Mouse (Mus musculus): Measurements from ENCODE around the gene Prkg1. TPM values are rescaled to one million over a fixed set of nuclear protein-coding genes. Genes with fewer than 3 reads are reported as not detected.

Prkg1 gene
- 0.58 and 1.1 TPM in 2 replicates for polyA plus RNA-seq (2012; ENCODE audit: insufficient read depth, low replicate concordance)

DNA sequence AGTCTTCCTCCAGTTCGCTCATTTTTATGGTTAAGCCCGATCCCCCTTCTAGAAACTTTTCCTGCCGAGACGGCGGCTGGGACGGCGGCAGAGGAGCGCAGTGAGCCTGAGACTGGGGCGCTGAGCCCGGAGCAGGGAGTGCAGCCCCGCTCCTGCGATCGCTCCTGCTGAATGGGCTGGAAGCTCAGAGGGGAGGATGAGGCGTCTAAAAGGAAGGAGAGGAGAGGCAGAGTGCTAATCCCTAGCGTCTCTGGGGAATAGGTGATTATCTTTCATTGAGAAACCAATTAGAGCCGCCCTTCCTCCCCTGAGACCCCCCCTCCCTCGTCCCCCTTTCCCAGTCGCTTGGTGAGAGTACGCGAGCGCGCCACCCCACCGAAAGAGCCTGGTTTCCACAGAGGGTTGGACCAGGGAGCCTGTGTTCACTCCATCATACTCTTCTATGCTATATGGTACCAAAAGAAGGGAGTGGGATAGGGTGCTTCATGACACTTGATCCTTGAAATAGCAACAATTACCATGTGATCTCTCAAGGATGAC is at the start of gene Prkg1:
Gene Prkg1 (minus strand): TSS at position 233 of the 540 bp plus-strand sequence.
- Histone ChIP-seq H3K9me3 (no peaks in the 10 kb centered on the region), H3K27me3 (replicated peaks) (no peaks in the 10 kb centered on the region), H3K4me1 (peaks cover 42% of the 10 kb centered on the region), H3K4me3 (replicated peaks) (peak within 1 kb of the TSS; percentile 91), H3K36me3 (replicated peaks; ENCODE audit: low read length) (no peaks in the 10 kb centered on the region)
- TF ChIP-seq FLI1 (IDR thresholded peaks at IDR 0.05; ENCODE audit: low read length) (no peak), GATA1 (IDR thresholded peaks at IDR 0.05; ENCODE audit: borderline replicate concordance, low read length) (no peak)

DNA sequence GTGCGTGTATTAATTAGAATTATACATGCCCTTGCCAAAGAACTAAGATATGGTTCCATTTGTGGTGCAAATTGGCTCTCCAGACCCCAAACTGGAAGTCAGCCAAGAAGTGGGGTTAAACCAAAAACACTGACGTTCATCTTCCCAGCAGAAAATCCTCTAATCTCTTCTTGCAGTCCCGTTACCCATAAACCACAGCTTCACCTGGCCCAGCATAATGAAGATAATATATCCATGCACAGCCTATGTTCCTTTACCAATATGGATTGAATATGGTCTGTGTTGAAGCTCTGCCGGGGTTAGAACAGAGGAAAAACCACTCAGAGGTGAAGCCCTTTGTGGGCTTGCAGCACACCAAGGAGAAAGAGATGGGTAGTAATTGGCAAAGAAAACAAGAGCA is 48.3 kb upstream of the Prkg1 start:
- H3K27me3 ChIP-seq (replicated peaks) = peaks cover 2% of the 10 kb centered on the region
- H3K36me3 ChIP-seq (replicated peaks; ENCODE audit: low read length) = no peaks in the 10 kb centered on the region
- H3K4me1 ChIP-seq = peaks cover 12% of the 10 kb centered on the region
- TF ChIP-seq GATA1 (IDR thresholded peaks at IDR 0.05; ENCODE audit: borderline replicate concordance, low read length) (no peak), FLI1 (IDR thresholded peaks at IDR 0.05; ENCODE audit: low read length) (no peak)
- no peaks in the 10 kb centered on the region for H3K9me3 ChIP-seq
- no peak overlapping the region for H3K4me3 ChIP-seq (replicated peaks)

DNA sequence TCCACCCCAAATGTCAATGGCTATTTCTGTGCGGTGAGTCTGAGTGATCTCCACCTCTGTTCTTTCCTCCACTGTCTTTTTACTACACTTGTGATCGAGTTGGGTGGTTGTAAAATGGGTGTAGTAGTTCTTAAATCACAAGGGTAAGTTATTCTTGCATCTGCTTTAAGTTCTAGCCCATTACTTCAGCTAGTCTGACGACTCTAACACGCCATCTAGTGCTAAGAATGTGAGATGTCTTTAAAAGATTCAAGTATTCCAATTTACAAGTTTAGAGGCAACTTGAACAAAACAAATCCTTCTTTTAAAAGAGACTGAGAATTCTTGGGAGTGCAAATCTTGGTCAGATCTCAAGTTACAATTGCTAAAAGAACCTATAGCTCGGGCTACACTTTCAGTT is 46.5 kb upstream of the Prkg1 start:
- H3K4me3 ChIP-seq (replicated peaks) = no peak overlapping the region
- no peak for TF ChIP-seq GATA1 (IDR thresholded peaks at IDR 0.05; ENCODE audit: borderline replicate concordance, low read length)
- TF ChIP-seq FLI1 (IDR thresholded peaks at IDR 0.05; ENCODE audit: low read length) = no peak
- no peaks in the 10 kb centered on the region for H3K36me3 ChIP-seq (replicated peaks; ENCODE audit: low read length)
- peaks cover 12% of the 10 kb centered on the region for H3K4me1 ChIP-seq
- H3K9me3 ChIP-seq = no peaks in the 10 kb centered on the region
- H3K27me3 ChIP-seq (replicated peaks) = peaks cover 2% of the 10 kb centered on the region

DNA sequence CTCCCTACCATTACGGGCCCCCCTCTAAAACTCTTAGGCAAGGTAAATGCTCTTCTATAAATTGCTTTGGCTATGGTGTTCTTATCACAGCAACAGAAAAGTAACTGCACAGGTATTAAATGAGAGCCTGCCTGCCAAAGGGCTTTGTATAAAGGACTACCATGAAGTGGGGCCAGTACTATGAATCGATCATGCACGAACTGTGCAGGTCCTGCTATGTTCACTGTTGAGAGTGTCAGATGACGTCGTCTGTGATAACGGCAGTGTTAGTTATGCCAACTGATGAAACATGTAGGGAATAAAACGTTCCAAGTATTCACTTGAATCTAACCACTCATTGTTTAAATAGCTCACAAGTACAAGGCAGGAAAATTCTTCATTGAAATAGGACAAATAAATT is 40.6 kb upstream of the Prkg1 start:
- Histone ChIP-seq H3K4me1 (peaks cover 17% of the 10 kb centered on the region), H3K36me3 (replicated peaks; ENCODE audit: low read length) (no peaks in the 10 kb centered on the region), H3K27me3 (replicated peaks) (no peaks in the 10 kb centered on the region), H3K9me3 (peaks cover 14% of the 10 kb centered on the region), H3K4me3 (replicated peaks) (no peak overlapping the region)
- TF ChIP-seq FLI1 (IDR thresholded peaks at IDR 0.05; ENCODE audit: low read length) = no peak
- no peak for TF ChIP-seq GATA1 (IDR thresholded peaks at IDR 0.05; ENCODE audit: borderline replicate concordance, low read length)

DNA sequence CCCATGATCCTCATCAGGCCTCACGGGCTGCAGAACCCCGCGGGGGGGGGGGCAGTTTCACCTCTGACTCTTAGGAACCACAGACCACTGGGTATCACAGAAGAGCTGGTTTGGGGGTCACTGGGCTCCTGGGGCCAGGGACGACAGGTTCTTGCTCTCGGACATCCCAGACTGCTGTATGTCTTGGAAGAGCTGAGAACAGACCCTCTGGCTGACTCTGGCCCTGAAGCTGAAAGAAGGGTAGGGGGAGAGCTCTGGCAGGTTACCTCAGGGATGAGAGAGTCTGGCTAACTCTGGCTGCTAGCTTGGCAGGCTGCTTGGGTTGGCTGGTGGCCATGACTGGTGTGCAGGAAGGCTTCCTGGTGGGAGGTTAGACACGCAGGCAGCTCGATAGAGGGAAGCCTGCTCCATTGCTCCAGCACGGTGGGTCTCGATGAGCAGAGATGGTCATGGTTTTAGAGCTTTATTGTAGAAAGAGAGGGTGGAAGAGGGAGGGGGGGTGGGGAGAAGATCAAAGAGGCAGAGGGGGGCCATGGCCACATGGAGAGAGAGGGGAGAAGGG is 30.7 kb upstream of the Prkg1 start:
- no peaks in the 10 kb centered on the region for H3K27me3 ChIP-seq (replicated peaks)
- peaks cover 4% of the 10 kb centered on the region; the same call in 1 of the 2 replicates for H3K4me1 ChIP-seq
- no peaks in the 10 kb centered on the region for H3K36me3 ChIP-seq (replicated peaks; ENCODE audit: low read length)
- no peak for TF ChIP-seq FLI1 (IDR thresholded peaks at IDR 0.05; ENCODE audit: low read length)
- TF ChIP-seq GATA1 (IDR thresholded peaks at IDR 0.05; ENCODE audit: borderline replicate concordance, low read length) = no peak
- no peaks in the 10 kb centered on the region for H3K9me3 ChIP-seq
- no peak overlapping the region for H3K4me3 ChIP-seq (replicated peaks)

DNA sequence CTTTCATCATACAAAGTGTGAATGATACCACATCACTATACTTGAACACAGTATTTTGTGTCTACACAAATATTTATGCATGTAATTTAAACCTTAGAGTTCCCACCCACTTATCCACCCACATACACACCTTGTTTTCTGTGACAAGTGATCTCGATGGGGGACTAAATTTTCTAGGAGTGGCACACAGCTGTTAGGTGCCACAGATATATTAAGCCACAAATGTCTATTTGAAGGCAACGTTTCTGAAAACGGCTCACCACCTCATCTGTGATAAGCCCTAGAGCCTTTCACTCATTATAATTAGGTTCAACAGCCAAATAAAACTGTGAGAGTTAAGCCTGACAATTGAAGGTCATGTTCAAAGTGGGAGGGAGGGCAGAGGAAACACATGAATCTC is 26.9 kb upstream of the Prkg1 start:
- H3K27me3 ChIP-seq (replicated peaks) = no peaks in the 10 kb centered on the region
- no peaks in the 10 kb centered on the region for H3K36me3 ChIP-seq (replicated peaks; ENCODE audit: low read length)
- TF ChIP-seq FLI1 (IDR thresholded peaks at IDR 0.05; ENCODE audit: low read length) (no peak), GATA1 (IDR thresholded peaks at IDR 0.05; ENCODE audit: borderline replicate concordance, low read length) (no peak)
- H3K4me1 ChIP-seq = peaks cover 15% of the 10 kb centered on the region
- no peaks in the 10 kb centered on the region for H3K9me3 ChIP-seq
- H3K4me3 ChIP-seq (replicated peaks) = no peak overlapping the region

DNA sequence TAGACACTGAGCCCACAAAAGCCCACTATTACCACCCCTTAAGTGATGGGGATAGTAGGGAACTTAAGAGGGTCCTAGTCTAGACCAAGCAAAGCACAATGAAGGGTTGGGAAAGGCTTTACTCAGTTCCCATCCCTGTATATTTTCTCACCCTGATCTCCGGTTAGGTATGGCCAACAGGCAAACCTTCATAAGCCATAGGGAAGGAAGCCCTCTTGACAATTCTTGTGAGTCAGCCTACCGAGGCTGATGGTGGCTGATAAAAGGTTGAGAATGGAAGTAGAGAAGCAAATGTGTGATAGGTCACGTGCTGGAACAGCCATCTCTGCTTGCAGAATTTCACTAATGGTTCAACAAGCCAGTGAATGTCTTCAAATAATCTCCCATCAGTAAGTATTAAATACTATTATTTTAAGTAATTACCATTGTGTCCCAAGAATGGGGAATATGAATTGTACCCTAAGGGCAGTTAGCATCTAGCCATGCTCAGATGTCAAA is 16.7 kb upstream of the Prkg1 start:
- H3K4me3 ChIP-seq (replicated peaks) = no peak overlapping the region
- TF ChIP-seq GATA1 (IDR thresholded peaks at IDR 0.05; ENCODE audit: borderline replicate concordance, low read length) = no peak
- no peak for TF ChIP-seq FLI1 (IDR thresholded peaks at IDR 0.05; ENCODE audit: low read length)
- no peaks in the 10 kb centered on the region for H3K9me3 ChIP-seq
- peaks cover 80% of the 10 kb centered on the region for H3K4me1 ChIP-seq
- no peaks in the 10 kb centered on the region for H3K36me3 ChIP-seq (replicated peaks; ENCODE audit: low read length)
- H3K27me3 ChIP-seq (replicated peaks) = no peaks in the 10 kb centered on the region

DNA sequence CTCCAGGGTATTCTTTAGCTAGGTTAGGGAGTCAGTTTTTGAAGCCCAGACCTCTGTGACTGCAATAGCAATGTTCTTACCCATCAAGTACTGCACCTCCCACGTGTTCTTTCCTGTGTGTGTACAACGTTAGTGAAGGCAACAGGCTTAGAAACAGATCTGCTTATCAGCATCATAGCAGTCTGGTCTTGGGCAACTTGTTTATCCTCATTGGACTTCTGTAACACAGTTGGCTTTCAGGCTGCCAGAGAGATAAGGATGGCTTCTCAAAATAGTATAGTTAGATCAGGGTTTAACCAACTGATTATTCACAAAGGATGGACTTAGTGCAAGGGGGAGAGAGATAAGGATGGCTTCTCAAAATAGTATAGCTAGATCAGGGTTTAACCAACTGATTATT is 16.2 kb upstream of the Prkg1 start:
- no peaks in the 10 kb centered on the region for H3K9me3 ChIP-seq
- TF ChIP-seq GATA1 (IDR thresholded peaks at IDR 0.05; ENCODE audit: borderline replicate concordance, low read length) = peak; percentile 8; the same call in 1 of the 3 replicates
- TF ChIP-seq FLI1 (IDR thresholded peaks at IDR 0.05; ENCODE audit: low read length) = no peak
- H3K4me3 ChIP-seq (replicated peaks) = peak overlapping the region; percentile 34
- H3K36me3 ChIP-seq (replicated peaks; ENCODE audit: low read length) = no peaks in the 10 kb centered on the region
- no peaks in the 10 kb centered on the region for H3K27me3 ChIP-seq (replicated peaks)
- peaks cover 80% of the 10 kb centered on the region for H3K4me1 ChIP-seq

DNA sequence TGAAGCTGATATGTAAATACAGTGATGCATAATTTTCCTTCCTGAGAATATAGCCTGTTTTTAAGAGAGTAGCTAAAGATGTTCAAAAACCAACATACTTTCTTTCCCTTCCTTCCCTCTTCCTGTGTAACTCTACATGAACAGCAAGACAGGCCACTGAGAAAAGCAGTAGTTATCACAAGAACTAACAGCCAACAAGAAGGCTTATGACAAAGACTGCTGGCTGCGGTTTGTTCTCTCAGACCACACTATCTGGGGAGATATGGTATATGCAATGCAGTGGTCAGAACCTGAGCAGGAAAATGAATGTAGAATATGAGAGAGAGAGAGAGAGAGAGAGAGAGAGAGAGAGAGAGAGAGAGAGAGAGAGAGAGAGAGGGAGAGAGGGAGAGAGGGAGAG is 15.4 kb upstream of the Prkg1 start:
- no peaks in the 10 kb centered on the region for H3K27me3 ChIP-seq (replicated peaks)
- H3K36me3 ChIP-seq (replicated peaks; ENCODE audit: low read length) = no peaks in the 10 kb centered on the region
- H3K9me3 ChIP-seq = no peaks in the 10 kb centered on the region
- H3K4me3 ChIP-seq (replicated peaks) = peak overlapping the region; percentile 64
- peaks cover 85% of the 10 kb centered on the region for H3K4me1 ChIP-seq
- no peak for TF ChIP-seq FLI1 (IDR thresholded peaks at IDR 0.05; ENCODE audit: low read length)
- TF ChIP-seq GATA1 (IDR thresholded peaks at IDR 0.05; ENCODE audit: borderline replicate concordance, low read length) = no peak

DNA sequence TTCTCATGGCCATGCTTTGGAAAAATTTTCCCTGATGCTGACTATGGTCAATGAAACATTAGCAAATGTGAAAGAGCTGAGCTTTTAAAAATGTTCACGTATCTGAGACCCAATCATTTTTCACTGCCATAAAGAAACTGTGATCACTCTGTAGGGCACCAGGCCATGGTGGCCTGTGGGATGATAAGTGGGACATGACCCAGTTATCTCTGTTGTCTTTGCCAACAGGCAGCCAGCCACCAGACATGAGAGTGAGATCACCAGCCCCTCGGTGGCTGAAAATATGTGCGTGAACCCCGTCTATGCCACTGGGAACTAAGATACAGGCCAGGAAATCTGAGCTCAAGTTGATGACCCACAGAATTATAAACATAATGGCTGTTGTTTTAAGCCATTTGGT is 14.2 kb upstream of the Prkg1 start:
- Histone ChIP-seq H3K27me3 (replicated peaks) (no peaks in the 10 kb centered on the region), H3K36me3 (replicated peaks; ENCODE audit: low read length) (no peaks in the 10 kb centered on the region), H3K9me3 (no peaks in the 10 kb centered on the region), H3K4me1 (peaks cover 83% of the 10 kb centered on the region), H3K4me3 (replicated peaks) (no peak overlapping the region)
- TF ChIP-seq FLI1 (IDR thresholded peaks at IDR 0.05; ENCODE audit: low read length) = no peak
- no peak for TF ChIP-seq GATA1 (IDR thresholded peaks at IDR 0.05; ENCODE audit: borderline replicate concordance, low read length)
